Mouse (Mus musculus) kidney, postnatal 10 days (tissue): Measurements from ENCODE around the gene Camk1.
"Not testable (repeated sequence)": the region's sequence is repeated elsewhere in the genome, so short reads cannot be mapped to it uniquely, and the experiment has no call there.

ENCODE experiments used
- DNase-seq: peaks from one replicate; pipeline ENCODE4 v3.0.0; 2021; ENCODE audit warnings: mixed read lengths

Gene Camk1

DNA sequence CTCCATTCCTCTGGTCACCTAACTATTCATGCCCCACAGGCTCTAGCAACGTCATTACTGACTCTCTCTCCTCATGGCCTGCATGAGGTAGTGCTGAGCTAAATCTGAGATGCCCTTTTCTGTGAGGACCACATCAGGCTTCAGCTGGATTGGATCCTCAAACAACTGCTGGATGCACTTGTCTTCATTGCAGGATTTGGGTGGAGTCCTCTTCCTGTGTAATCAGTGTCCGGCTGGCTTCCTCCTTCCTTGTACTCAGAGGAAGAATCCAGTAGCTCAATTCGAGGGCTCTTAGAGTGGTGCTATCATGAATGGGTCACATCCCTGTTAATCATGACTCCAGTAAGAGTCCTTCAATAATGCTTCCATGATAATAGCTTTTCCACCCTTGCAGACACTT lies 9.9 kb upstream of the Camk1 start:
- DNase-seq: no peak

DNA sequence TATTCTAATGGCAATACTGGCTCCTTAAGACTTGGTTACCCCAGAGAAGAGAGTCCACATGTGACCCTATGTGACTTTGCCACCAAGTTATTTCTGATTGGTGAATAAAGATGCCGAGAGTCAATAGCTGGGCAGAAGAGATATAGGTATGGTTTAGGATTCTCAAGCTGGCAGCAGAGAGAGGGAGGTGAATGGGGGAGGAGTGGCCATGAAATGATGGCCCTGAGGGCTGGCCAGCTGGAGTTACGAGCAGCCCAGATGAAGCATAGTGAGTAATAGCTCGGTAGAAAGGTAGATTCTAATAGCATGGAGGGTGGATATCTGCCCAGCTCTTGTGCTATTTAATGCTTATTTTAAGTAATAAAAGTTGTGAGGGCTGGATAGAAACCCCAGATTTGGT lies 9.0 kb upstream of the Camk1 start:
- DNase-seq: no peak

DNA sequence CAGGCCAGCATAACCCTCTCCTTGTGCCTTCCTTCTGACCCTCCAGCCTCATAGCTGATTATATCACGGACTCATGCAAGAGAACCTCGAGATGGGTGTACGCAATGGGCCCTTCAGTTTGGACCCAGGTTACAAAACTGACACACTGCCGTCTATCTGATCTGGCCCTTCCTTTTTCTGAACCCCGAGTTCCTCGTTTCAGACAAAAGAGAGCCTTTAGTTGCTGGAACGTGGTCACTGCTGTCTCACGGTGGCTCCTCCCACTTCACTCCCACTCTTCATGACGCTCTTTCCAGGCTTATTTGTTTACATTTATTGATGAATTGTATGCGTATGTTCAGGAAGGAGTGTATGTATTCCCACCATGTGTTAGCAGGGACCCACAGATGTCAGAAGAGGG lies 7.9 kb upstream of the Camk1 start:
- DNase-seq: no peak

DNA sequence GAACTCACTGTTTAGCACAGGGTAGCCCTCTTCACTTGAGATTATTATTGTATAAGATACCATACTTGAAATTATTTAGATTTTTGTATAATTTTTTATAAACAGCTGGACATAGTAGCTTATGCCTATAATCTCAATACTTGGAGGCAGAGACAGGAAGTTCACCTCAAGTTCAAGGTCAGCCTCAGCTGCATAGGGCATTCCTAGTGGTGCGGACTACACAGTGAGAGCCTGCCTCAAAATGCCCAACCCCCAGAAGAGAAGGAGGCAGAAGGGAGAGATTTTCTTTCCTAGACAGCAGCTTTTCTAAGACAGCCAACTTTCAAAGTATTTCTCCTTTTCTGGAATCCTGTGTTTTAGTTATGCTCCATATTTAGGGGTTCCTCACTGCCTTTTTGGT lies 7.4 kb upstream of the Camk1 start:
- DNase-seq: no peak

DNA sequence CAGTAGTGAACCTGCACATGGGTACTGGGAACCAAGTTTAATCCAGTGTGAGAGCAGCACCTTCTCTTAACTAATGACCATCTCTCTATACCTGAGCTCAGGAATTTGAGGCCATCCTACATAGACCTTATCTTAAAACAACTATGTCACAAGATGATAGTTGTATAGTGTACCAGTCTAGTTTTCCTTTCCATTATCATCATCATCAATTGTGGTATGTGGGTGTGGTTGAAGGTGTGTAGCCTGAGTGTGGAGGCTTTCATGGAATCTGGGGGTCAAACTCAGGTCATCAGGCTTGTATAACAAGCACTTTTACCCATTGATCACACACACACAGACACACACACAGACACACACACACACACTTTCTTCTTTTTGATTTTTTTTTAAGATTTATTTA lies 6.8 kb upstream of the Camk1 start:
- no peak for DNase-seq

DNA sequence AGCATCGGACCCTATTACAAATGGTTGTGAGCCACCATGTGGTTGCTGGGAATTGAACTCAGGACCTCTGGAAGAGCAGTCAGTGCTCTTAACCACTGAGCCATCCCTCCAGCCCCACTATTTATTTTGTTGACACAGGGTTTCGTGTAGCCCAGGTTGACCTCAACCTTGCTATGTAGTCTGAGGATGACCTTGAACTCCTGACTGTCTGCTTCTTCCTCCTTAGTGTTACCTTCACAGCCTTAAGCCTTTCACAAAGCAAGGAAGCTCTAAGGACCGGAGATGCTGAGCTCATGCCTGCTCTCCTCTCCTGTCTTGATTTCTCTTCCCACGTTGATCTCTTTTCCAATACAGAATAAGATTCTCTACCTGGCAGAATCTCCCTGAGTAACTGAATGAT lies 3.1 kb upstream of the Camk1 start:
- no peak for DNase-seq

DNA sequence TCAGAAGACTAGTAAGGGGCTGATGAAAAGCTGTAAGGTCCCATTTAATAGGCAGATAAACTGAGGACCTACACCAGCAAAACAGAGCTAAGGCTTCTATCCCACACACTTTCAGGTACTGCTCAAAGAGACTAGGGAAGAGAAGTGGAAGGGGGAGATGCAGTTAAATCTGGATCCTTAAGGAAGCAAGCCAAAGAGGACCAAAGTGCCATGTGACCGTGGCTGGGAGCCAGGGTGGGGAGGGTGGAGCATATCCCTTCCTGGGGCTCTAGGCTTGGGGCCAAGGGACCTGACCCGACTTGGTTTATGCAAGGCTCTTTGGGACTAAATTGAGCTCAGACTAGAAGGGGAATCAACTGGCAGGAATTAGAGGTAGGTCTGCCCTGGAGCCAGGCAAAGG lies 537 bp upstream of the Camk1 start:
- peak; percentile 92 for DNase-seq

DNA sequence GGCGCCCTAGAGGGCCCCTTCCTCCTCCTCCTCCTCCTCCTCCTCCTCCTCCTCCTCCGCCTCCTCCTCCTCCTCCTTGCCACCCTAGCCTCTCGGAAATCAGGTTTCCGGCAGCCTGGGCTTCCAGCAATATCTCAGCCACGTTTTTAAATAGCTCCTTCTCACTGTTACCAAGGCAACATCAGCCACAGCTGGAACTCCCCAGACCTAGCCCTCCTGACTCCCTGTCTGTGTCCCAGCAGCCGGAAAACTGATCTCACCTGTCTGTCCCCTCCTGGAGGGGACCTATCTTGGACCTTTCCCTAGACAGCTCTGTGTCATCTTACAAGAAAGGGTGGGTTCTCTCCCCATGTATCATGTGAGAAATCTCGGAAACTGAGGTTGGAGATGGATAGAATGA lies 1.5 kb downstream of the Camk1 start:
- peak; percentile 29 for DNase-seq

DNA sequence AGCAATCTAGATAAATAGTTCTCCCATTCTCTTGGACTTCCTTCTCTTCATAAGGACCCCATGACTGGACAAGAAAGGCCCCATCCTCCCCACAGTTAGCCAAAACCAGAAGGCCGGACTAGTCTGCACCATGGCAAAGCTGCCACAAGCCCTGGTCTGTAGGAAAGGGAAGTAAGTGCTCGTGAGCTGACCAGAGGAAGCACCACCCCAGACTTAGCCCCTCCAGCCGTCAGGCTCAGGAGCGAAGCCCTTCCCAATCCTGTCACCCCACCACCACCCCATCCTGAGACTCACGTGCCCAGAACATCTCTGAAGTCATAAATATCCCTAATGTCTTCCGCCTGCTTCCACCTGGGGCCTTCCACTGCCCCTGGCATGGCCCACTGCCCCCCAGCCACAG lies 2.2 kb downstream of the Camk1 start:
- DNase-seq: no peak

DNA sequence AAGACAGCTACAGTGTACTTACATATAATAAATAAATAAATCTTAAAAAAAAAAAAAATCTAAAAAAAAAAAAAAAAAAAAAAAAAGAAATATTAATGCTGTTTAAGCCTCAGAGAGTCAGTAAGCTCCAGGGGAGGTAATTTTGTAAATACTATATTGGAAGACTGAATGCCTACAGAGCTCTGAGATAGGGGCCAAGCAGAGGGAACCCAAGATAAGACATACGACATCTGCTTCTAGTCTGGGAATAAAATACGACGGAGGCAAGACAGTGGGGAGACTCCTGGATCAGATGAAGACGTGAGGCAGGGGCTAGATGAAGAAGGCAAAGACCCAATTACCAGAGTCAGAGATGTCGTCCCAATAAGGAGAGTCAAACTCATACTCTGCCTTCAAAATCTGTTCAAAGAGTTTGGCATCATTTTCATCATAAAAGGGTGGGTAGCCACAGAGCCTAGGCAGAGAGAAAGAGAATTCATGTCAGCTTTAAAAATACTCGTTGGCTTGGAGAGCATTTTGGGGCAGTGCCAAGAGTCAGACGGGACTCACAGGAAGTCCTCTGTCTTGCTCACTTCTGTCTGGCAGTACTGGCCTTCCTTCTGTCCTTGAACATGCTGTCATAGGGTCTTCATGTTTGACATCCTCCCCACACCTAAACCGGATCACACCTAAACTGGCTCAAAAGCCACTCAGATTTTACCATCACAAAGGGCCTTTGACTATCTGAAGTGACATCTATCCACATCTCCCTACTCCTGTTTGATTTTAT lies 6.7 kb downstream of the Camk1 start:
- peak; percentile 63 for DNase-seq

DNA sequence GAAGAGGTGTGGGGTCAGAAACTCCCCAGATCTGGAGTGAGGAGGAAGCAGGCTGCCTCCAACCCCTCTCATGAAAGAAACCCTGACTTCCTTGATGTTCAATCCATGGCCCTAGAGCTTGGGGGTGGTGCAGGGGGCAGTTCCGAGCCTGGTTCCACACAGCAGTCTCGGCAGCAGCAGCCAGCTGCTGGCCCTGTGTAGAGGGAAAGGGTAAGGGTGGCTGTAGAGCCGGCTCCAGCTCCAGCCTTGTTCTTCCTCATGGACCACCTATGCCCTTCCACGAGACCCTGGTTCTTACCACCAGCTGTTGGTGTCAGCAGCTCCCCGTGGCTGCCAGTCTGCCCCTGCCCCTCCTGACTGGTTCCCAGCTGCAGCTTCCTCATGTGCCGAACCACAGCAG lies 9.6 kb downstream of the Camk1 start:
- DNase-seq: no peak

DNA sequence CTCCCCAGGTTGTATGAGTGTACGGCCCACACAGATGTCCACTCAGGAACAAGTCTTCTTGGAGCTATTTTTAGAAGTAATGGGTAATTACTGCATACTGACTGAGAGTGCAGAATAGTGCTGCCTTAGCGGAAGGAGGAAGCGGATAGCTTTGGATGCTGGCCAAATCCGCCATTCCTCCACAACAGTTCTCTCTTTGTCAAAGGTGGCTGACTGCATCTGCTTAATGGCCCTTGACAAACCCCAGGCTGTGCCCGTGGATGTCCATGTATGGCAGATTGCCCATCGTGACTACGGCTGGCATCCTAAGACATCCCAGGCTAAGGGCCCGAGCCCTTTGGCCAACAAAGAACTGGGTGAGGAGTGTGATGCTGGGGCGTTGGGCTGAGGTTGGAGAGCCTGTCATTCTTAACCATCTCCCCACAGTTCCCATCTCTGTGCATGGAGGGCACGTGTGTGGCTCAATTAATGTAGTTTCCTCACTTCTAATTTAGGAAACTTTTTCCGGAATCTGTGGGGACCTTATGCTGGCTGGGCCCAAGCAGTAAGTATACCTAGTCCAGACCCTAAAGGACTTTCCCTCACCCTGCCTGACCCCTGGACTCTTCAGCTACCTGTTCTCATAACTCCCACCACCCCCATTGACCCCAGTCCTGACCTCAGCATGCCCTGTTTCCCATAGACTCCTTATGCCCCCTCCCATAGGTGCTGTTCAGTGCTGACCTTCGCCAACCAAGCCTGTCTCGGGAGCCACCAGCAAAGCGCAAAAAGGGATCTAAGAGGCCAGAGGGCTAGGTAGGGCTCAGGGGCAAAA lies 10.4 kb downstream of the Camk1 start:
- DNase-seq: peak; percentile 92

DNA sequence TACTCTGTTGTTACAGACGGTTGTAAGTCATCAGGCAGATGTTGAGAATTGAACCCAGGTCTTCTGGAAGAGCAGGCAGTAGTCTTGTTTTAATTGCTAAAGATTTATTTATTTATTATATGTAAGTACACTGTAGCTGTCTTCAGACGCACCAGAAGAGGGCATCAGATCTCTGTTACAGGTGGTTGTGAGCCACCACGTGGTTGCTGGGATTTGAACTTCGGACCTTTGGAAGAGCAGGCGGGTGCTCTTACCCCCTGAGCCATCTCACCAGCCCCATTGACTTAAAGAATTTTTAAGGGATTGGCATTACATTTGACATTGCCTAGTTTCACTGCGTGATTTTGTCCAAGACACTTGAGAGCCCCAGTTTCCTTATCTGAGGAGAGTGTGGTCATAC lies 11.1 kb downstream of the Camk1 start:
- DNase-seq: not testable (repeated sequence)

DNA sequence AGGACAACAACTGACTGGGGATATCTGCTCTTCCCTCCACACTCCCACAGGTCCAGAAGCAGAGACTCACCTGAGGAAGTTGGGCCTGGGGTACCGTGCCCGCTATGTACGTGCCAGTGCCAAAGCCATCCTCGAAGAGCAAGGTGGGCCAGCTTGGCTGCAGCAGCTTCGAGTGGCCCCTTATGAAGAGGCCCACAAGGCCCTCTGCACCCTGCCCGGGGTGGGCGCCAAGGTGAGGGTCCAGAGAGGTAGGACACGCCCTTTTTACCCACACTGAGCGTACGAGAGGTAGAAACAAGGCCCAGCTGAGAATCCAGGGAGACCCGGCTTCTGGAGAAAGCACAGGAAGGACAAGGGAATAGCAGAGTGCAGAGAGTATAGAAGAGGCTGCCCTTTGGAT lies 12.1 kb downstream of the Camk1 start:
- no peak for DNase-seq

DNA sequence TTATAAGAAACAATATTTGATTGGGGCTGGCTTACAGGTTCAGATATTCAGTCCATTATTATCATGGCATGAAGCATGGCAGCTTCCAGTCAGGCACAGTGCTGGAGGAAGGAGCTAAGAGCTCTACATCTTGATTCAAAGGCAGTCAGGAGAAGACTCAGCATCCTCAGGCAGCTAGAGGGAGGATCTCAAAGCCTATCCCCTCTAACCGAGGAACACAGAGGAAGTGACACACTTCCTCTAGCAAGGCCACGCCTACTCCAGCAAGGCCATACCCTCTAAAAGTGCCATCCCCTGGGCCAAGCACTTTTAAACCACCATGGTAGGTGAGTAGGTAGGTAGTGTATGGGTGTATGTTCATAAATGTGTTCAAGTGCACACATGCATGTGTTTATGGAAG lies 13.2 kb downstream of the Camk1 start:
- no peak for DNase-seq

DNA sequence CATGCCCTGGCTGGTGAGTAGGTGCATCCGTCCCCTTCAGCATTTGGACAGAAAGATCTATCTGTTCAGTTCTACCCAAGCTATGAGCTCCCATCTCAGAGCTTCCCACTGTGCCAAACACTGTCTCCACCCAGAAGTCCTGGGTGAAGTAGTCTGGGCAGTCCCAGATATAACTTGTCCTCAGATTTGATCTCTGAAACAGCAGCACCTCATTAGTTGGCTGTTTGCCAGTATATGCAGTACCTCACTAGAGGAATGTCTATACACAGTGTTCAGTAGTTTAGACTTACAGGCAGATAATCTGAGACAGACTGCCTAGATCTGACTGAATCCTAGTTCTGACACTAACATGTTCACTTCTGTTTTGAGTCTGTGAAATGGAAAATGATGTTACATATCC lies 14.4 kb downstream of the Camk1 start:
- no peak for DNase-seq

DNA sequence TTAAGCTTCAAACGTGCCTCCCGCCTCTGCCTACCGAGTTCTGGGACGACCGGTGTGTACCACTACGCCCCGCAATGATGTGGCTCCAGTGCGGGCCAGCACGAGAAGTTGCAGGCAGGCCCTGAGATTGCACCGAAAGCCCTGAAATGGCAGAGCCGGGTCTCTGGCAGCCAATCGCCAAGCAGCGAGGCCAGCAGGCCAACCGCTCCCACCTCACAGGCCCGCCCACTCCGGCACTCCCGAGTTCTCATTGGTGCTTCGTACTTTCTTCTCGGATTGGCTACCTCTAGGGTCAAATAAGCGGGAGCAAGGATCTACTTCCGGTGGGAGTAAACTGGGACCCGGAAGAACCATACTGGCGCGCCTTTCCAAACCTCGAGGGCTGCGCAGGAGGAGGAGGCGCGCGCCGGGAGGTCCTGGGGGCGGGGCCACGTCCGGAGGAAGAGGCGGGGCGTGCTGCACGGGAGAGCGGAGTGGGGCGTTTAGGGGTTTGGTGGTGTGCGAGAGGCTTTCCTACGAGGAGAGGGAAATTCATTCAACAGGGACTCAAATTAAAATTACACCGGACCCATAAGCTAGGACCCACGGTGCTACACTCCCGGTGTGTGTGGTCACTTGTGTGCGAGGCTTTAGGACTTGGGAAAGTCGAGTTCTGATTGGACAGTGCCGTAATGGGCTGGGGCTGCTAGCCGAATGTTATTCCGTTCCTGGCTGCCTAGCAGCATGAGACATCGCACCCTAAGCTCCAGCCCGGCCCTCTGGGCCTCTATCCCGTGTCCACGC lies 17.1 kb downstream of the Camk1 start, which contains the start of gene Ogg1:
Gene Ogg1, plus strand, starts transcription at position 440 of the 783 bp plus-strand sequence.
- DNase-seq: peak; percentile 97

DNA sequence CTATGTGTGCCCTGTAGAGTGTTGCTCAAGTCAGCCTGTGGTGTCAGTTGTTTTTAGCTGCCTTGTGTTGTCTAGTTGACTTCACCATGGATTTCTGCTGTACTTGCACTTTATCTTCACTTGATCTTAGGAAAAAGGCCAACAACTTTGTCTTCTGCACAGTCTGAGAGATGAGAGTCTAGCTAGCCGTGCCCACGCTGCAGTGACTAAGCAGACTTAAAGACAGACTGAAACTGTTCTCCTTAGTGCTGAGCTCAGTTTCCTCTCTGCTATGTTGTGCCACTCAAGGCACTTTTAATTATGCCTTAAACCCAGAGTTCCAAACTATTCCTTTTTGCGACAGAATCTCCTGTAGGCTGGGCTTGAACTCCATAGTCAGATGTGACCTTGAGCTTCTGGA lies 27.8 kb downstream of the Camk1 start:
- no peak for DNase-seq

DNA sequence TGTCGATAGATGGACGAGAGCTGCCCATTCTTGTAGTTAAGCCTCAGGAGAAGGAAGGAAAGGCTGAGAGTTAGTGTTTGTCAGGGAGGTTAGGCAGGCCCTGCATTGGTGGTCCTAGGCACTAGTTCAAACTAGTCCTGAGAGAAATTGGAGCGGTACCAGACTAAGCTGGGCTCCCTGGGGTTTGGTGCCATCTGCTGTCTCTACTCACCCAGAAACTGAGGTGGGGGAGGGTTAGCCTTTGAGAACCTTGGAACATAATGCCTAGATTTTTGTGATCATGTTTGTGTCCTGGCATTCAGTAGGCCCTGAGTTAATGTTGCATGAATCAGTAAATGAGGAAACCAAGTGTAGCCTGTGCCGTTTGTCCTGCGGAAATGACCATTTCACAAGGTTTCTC lies 35.6 kb downstream of the Camk1 start:
- DNase-seq: peak; percentile 54

DNA sequence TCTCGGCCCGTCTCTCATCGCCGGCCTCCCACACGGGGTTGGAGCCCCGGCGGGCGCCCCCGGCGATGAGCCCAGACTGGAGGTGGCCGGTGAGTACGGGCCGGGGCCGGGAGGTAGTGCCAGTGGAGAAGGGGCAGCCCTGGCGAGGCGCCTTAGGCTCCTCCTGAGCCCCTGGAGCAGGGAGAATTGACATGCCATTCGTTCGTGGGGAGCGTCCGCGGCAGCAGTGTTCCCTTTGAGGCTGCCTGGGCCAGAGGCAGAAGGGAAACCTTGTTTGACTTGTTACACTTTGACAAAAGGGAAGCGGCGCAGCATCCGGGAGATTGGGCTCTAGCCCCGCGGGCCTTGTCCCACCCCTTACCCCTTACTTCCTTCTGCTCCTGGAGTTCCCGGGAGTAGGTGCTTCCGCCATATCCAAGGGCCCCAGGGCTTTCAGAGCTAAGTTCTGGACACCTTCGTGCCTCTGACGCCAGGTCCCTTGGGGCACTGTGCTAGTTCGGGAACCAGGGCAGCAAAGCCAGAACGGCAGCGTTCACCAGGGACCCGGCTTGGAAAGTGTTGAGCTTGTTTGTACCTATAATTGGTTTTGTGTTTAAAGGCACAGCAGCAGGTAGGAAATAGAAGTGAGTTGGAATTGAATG lies 36.2 kb downstream of the Camk1 start:
- peak; percentile 62 for DNase-seq

DNA sequence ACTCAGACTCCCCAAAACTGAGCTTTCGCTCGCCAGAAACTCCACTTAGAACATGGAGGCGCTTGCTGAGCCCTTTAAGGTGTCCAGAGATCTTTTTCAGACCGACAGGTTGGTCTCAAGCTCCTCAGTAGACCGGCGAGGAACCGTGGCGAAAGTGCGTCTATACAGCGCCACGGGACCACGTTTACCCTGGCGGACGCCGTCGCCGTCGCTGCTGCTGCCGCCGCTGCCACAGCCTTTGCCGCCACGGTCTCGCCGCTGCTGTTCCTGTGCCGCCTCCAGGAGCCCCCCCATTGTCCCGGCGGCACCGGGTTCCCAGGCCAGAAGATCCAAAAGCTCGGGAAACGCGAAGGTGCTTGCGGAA lies 36.8 kb downstream of the Camk1 start, which contains the start of gene Brpf1:
Gene Brpf1, plus strand, starts transcription at position 152 of the 364 bp plus-strand sequence.
- DNase-seq: no peak

DNA sequence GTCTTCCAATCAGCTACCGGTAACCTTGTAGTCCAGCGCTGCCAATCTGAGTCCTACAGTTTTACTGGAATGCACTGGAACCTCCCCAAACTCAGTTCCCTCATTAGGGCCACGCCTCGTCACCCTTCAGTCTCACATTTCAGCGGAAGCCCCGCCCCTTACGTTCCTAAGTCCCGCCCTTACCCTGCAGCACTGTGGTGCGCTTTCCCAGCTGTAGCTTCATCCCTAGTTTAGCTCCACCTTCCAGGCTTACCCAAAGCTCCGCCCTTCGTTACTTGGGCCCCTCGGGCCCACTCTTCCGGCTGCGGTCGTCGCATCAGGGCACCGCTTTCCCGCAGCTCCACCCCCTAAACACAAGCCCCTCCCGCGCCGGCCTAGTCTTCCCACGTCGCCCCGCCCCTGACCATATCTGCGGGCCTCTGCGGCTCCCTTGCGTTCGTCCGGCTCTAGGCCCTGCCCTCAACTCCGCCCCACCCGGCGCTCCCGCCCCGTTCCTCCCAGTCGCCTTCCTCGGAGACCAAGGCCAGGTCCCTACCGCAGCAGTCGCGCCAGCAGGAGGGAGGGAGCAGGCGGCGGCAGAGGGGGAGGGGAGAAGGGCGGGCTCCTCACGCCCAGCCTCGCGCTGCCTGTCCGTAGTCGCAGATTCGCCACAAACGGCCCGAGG lies 37.3 kb downstream of the Camk1 start:
- peak; percentile 100 for DNase-seq
